Comparison of ENCODE assay signal across 16 mouse cellular contexts in the genomic region with DNA sequence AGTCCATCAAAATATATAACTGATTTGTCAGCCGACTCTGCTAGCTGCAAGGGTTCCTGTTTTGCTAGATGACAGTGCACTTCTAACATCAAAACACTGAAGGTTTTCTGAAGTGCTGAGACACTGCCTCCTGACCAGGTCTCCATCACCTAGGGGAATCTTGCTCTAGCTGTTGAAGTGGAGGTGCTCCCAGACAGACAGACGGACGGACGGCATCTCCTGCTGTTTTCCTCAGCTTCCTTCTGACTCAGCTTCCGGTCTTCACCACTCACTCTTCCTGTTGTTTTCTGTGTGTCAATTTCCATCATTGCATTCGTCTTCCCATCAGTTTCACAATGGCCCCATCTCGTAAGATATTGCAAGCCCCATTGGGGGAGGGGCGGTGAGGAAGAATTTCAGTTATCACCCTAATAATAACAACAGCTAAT. TPM values are rescaled to one million over a fixed set of nuclear protein-coding genes. Genes with fewer than 3 reads are reported as not detected.
DNase-seq lines count a peak whose midpoint lies in the region; ATAC-seq and TF ChIP-seq lines count a peak whose summit lies in the region.
"Had no signal": no experiment of that assay in that cellular context is flagged by ENCODE, and none has a peak within 500 bp of the region (broad histone marks: within the 10 kb centered on the region; RNA-seq: fewer than 3 reads in every experiment).

No protein-coding gene starts in this region.

- H3K36me3 ChIP-seq in liver, adult 2 months (ENCODE audit: control insufficient read depth, insufficient read depth, low read length), result no peaks in the 10 kb centered on the region; the same call in 1 of the 2 replicates
- H3K36me3 ChIP-seq: midbrain, embryonic 10.5 days had no signal

- no peak for TF ChIP-seq POLR2A in liver, adult 2 months (IDR thresholded peaks at IDR 0.05; ENCODE audit: extremely low read depth, insufficient read depth, low read length)

- peaks cover 7% of the 10 kb centered on the region; the same call in 1 of the 2 replicates for H3K79me2 ChIP-seq in liver, adult 2 months (ENCODE audit: control insufficient read depth, insufficient read depth, low read length)

- H3K9ac ChIP-seq in liver, adult 2 months (ENCODE audit: low read depth, low read length), result no peak overlapping the region
- H3K9ac ChIP-seq: forebrain, embryonic 13.5 days had no signal

- H3K27ac ChIP-seq in liver, adult 2 months (replicated peaks; ENCODE audit: insufficient read depth, low read depth, low read length), result no peak overlapping the region
- H3K27ac ChIP-seq: forebrain, embryonic 13.5 days; midbrain, embryonic 10.5 days had no signal

- DNase-seq in spleen, postnatal 36 days (ENCODE audit: low spot score in 2 of 2), result peak; percentile 20 to 61
- DNase-seq in spleen, adult 18-20 months, result no peak
- peak; percentile 30 for DNase-seq in liver, adult 2 months (ENCODE audit: extremely low read depth, low read depth, low spot score)
- no peak for DNase-seq in right cerebral cortex, postnatal 4 days
- no peak for DNase-seq in urinary bladder, postnatal 36 days (ENCODE audit: low spot score in 2 of 2)
- DNase-seq in T-cell, adult 2 months (ENCODE audit: low spot score), result no peak
- DNase-seq: cerebellum, adult 2 months; gastrocnemius, postnatal 14 days; heart, postnatal 4 days; right cerebral cortex, postnatal 14 days had no signal

- H3K4me1 ChIP-seq in liver, adult 2 months (ENCODE audit: control insufficient read depth, insufficient read depth, low read length), result no peaks in the 10 kb centered on the region; the same call in 1 of the 2 replicates
- H3K4me1 ChIP-seq: forebrain, embryonic 13.5 days had no signal

- H3K27me3 ChIP-seq in liver, adult 2 months (ENCODE audit: control insufficient read depth, insufficient read depth, low read length), result no peaks in the 10 kb centered on the region
- H3K27me3 ChIP-seq: forebrain, embryonic 13.5 days had no signal

- no peak for TF ChIP-seq CTCF in liver, adult 2 months (IDR thresholded peaks at IDR 0.05; ENCODE audit: low read depth, low read length)

- peak; percentile 13; the same call in 1 of the 2 replicates for ATAC-seq in monocyte, adult 5-6 weeks (replicated peaks; ENCODE audit: insufficient number of reproducible peaks, low FRiP score, low TSS enrichment, poor library complexity, severe bottlenecking)
- no peak for ATAC-seq in erythroid progenitor cell, adult 5-6 weeks (replicated peaks; ENCODE audit: low FRiP score, poor library complexity, severe bottlenecking)
- ATAC-seq: forebrain, embryonic 13.5 days; intestine, postnatal 0 days had no signal

- WGBS in liver, adult 2 months, result 78% methylated on average over 8 of the region's 8 CpGs

- no peak overlapping the region for H3K4me3 ChIP-seq in liver, adult 2 months (ENCODE audit: insufficient read depth, low read depth, low read length)
- H3K4me3 ChIP-seq: forebrain, embryonic 13.5 days; midbrain, embryonic 10.5 days had no signal

RNA-seq across cellular contexts. Expression of gene Lcp1, which starts 49.7 kb away (rescaled TPM):
- total RNA-seq in liver, adult 2 months (2014; rRNA removed), result 55.5 and 71.8 TPM in 2 replicates
- polyA plus RNA-seq in liver, adult 2 months (2012; rRNA removed), result 15.5 and 19.2 TPM in 2 replicates
- 842 to 930 TPM (median 888 TPM) in 3 replicates for total RNA-seq in monocyte, adult 5-6 weeks (2017)
- total RNA-seq in erythroid progenitor cell, adult 5-6 weeks (2015; ENCODE audit: low replicate concordance), result 176 and 202 TPM in 2 replicates
- 63.5 and 70.4 TPM in 2 replicates for total RNA-seq in erythroid progenitor cell, adult 5-6 weeks (2017; ENCODE audit: low replicate concordance)

RNA-seq across cellular contexts. Expression of gene Lrrc63, which starts 49.9 kb away (rescaled TPM):
- total RNA-seq in liver, adult 2 months (2014; rRNA removed), result under 0.01 TPM in 1 of 2 replicates, not detected in the other
- 0.04 TPM in 1 of 2 replicates, not detected in the other for polyA plus RNA-seq in liver, adult 2 months (2012; rRNA removed)
- total RNA-seq in monocyte, adult 5-6 weeks (2017), result 0.19 to 0.64 TPM (median 0.49 TPM) in 3 replicates
- not detected in 2 replicates for total RNA-seq in erythroid progenitor cell, adult 5-6 weeks (2015; ENCODE audit: low replicate concordance)
- not detected in 2 replicates for total RNA-seq in erythroid progenitor cell, adult 5-6 weeks (2017; ENCODE audit: low replicate concordance)
- total RNA-seq: gastrocnemius, postnatal 14 days; heart, postnatal 4 days had no signal
- polyA plus RNA-seq: intestine, postnatal 0 days; large intestine, adult 2 months had no signal

Comparison
In these comparisons a context has a peak if more than half of its experiments do, and no peak if none do; other contexts are left out.
1. DNase-seq: peak in spleen, postnatal 36 days (2 of 2) and liver, adult 2 months (single experiment); none in spleen, adult 18-20 months (0 of 2), right cerebral cortex, postnatal 4 days (single experiment), urinary bladder, postnatal 36 days (0 of 2) and T-cell, adult 2 months (single experiment).